Mouse (Mus musculus): Measurements from ENCODE around the gene Angpt4. TPM values are rescaled to one million over a fixed set of nuclear protein-coding genes. Genes with fewer than 3 reads are reported as not detected.

Angpt4 gene
- under 1 TPM; 0.23 to 0.27 TPM for total RNA-seq (2021)
- 0.94 and 1.0 TPM in 2 replicates for polyA plus RNA-seq (2012; rRNA removed)
- long read RNA-seq, partial matches to known transcripts = 0 of 2 reads
- long read RNA-seq, other reads (novel, unspliced or antisense) = 0 of 2 reads

GRCm38 (mm10) chr2:151910919-151911500 is at the start of gene Angpt4:
Angpt4 (plus strand) TSS chr2:151911210.
- Histone ChIP-seq H3K27me3 (ENCODE audit: control insufficient read depth, insufficient read depth, low read length) (no peaks in the 10 kb centered on the region), H3K4me1 (ENCODE audit: control insufficient read depth, insufficient read depth, low read length) (peaks cover 2% of the 10 kb centered on the region; the same call in 1 of the 2 replicates), H3K79me2 (replicated peaks; ENCODE audit: control insufficient read depth, insufficient read depth, low read length) (no peaks in the 10 kb centered on the region), H3K9ac (ENCODE audit: low read depth, low read length) (no peak within 1 kb of the TSS), H3K4me3 (no peak within 1 kb of the TSS), H3K27ac (no peak within 1 kb of the TSS), H3K36me3 (ENCODE audit: control insufficient read depth, insufficient read depth, low read length) (no peaks in the 10 kb centered on the region)
- peak in 1 of 2 experiments; percentile 26 for DNase-seq
- intact Hi-C loops (cut with DNase I) = no loop called here
- WGBS = 43% methylated on average over 12 of the region's 13 CpGs
- no peak for TF ChIP-seq POLR2A (IDR thresholded peaks at IDR 0.05; ENCODE audit: insufficient read depth, low read depth, low read length)
- TF ChIP-seq CTCF (IDR thresholded peaks at IDR 0.05) = no peak
- no peak for TF ChIP-seq EP300 (IDR thresholded peaks at IDR 0.05; ENCODE audit: insufficient read depth, low read depth, low read length)

GRCm38 (mm10) chr2:151862257-151862810 is 48.7 kb upstream of the Angpt4 start:
- no peak overlapping the region for H3K9ac ChIP-seq (ENCODE audit: low read depth, low read length)
- intact Hi-C loops (cut with DNase I) = no loop called here
- 41% methylated on average over 5 of the region's 5 CpGs for WGBS
- H3K79me2 ChIP-seq (replicated peaks; ENCODE audit: control insufficient read depth, insufficient read depth, low read length) = no peaks in the 10 kb centered on the region
- H3K4me3 ChIP-seq = no peak overlapping the region
- no peaks in the 10 kb centered on the region for H3K36me3 ChIP-seq (ENCODE audit: control insufficient read depth, insufficient read depth, low read length)
- no peak for TF ChIP-seq POLR2A (IDR thresholded peaks at IDR 0.05; ENCODE audit: insufficient read depth, low read depth, low read length)
- TF ChIP-seq EP300 (IDR thresholded peaks at IDR 0.05; ENCODE audit: insufficient read depth, low read depth, low read length) = no peak
- TF ChIP-seq CTCF (IDR thresholded peaks at IDR 0.05) = peak; percentile 78
- H3K27me3 ChIP-seq (ENCODE audit: control insufficient read depth, insufficient read depth, low read length) = no peaks in the 10 kb centered on the region
- H3K27ac ChIP-seq = no peak overlapping the region
- no peak for DNase-seq
- H3K4me1 ChIP-seq (ENCODE audit: control insufficient read depth, insufficient read depth, low read length) = no peaks in the 10 kb centered on the region

DNA sequence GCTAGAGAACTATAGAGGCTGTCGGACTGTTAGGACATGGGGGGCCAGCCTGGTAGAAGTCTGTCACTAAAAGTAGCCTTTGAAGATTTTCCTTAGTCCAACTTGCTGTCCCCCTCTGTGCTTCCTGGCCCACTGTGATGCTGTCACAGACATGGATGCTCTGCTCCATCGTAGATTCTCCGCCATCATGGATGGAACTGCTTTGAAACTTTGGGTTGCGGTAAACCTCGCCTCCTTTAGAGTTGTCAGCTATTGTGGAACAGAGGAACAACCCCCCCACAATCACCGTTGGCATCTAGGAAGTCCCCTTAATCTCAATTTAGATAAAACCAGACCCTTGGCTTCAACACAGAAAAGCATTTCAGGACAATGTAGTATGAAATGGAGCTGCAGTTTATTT is 46.1 kb upstream of the Angpt4 start:
- no peak for DNase-seq
- no peaks in the 10 kb centered on the region for H3K36me3 ChIP-seq (ENCODE audit: control insufficient read depth, insufficient read depth, low read length)
- TF ChIP-seq POLR2A (IDR thresholded peaks at IDR 0.05; ENCODE audit: insufficient read depth, low read depth, low read length) = no peak
- TF ChIP-seq EP300 (IDR thresholded peaks at IDR 0.05; ENCODE audit: insufficient read depth, low read depth, low read length) = no peak
- TF ChIP-seq CTCF (IDR thresholded peaks at IDR 0.05) = no peak
- H3K27me3 ChIP-seq (ENCODE audit: control insufficient read depth, insufficient read depth, low read length) = no peaks in the 10 kb centered on the region
- 78% methylated on average over 6 of the region's 6 CpGs for WGBS
- intact Hi-C loops (cut with DNase I) = no loop called here
- H3K4me1 ChIP-seq (ENCODE audit: control insufficient read depth, insufficient read depth, low read length) = no peaks in the 10 kb centered on the region
- no peak overlapping the region for H3K9ac ChIP-seq (ENCODE audit: low read depth, low read length)
- no peaks in the 10 kb centered on the region for H3K79me2 ChIP-seq (replicated peaks; ENCODE audit: control insufficient read depth, insufficient read depth, low read length)
- no peak overlapping the region for H3K4me3 ChIP-seq
- H3K27ac ChIP-seq = no peak overlapping the region

DNA sequence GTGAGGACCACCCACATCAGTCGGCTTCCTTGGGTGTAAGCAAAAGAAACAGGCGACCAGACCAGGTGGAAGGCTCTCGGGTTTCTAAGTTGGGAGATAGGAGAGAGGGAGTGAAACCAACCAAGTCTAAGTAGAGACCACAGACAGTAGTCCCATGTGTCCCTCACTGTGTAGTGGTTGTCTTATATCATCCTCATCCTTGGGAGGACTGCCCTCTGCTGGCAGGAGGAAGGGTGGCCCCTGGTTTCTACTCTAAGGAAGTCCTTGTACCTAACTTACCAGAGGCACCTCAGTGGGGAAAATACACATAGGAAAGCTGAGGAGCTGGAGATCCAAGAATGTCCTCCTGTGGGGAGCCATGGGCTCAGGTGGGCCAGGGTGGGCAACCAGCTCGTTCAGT is 44.5 kb upstream of the Angpt4 start:
- no peaks in the 10 kb centered on the region for H3K4me1 ChIP-seq (ENCODE audit: control insufficient read depth, insufficient read depth, low read length)
- H3K27ac ChIP-seq = no peak overlapping the region
- no peaks in the 10 kb centered on the region for H3K36me3 ChIP-seq (ENCODE audit: control insufficient read depth, insufficient read depth, low read length)
- intact Hi-C loops (cut with DNase I) = loop anchor here (2.0 kb wide), 1 partner anchor 118 kb away; no protein-coding TSS in a partner anchor
- no peaks in the 10 kb centered on the region for H3K27me3 ChIP-seq (ENCODE audit: control insufficient read depth, insufficient read depth, low read length)
- H3K79me2 ChIP-seq (replicated peaks; ENCODE audit: control insufficient read depth, insufficient read depth, low read length) = no peaks in the 10 kb centered on the region
- peak in 1 of 2 experiments; percentile 31 for DNase-seq
- no peak overlapping the region for H3K9ac ChIP-seq (ENCODE audit: low read depth, low read length)
- WGBS = 35% methylated on average over 4 of the region's 4 CpGs
- no peak overlapping the region for H3K4me3 ChIP-seq
- TF ChIP-seq CTCF (IDR thresholded peaks at IDR 0.05) (peak; percentile 65), POLR2A (IDR thresholded peaks at IDR 0.05; ENCODE audit: insufficient read depth, low read depth, low read length) (no peak)

- 78% methylated on average over 8 of the region's 8 CpGs for WGBS
- Histone ChIP-seq H3K27me3 (ENCODE audit: control insufficient read depth, insufficient read depth, low read length) (no peaks in the 10 kb centered on the region), H3K4me1 (ENCODE audit: control insufficient read depth, insufficient read depth, low read length) (no peaks in the 10 kb centered on the region), H3K79me2 (replicated peaks; ENCODE audit: control insufficient read depth, insufficient read depth, low read length) (no peaks in the 10 kb centered on the region), H3K4me3 (no peak overlapping the region), H3K9ac (ENCODE audit: low read depth, low read length) (no peak overlapping the region), H3K36me3 (ENCODE audit: control insufficient read depth, insufficient read depth, low read length) (no peaks in the 10 kb centered on the region), H3K27ac (no peak overlapping the region)
- no peak for DNase-seq
- intact Hi-C loops (cut with DNase I) = no loop called here
- TF ChIP-seq EP300 (IDR thresholded peaks at IDR 0.05; ENCODE audit: insufficient read depth, low read depth, low read length) = no peak
- TF ChIP-seq POLR2A (IDR thresholded peaks at IDR 0.05; ENCODE audit: insufficient read depth, low read depth, low read length) = no peak
- no peak for TF ChIP-seq CTCF (IDR thresholded peaks at IDR 0.05)
Observed at GRCm38 (mm10) chr2:151868196-151868595, 42.8 kb upstream of the Angpt4 start.

GRCm38 (mm10) chr2:151874551-151874950 is 36.5 kb upstream of the Angpt4 start:
- Histone ChIP-seq H3K27ac (no peak overlapping the region), H3K79me2 (replicated peaks; ENCODE audit: control insufficient read depth, insufficient read depth, low read length) (no peaks in the 10 kb centered on the region), H3K4me1 (ENCODE audit: control insufficient read depth, insufficient read depth, low read length) (no peaks in the 10 kb centered on the region; the same call in 1 of the 2 replicates), H3K4me3 (no peak overlapping the region), H3K27me3 (ENCODE audit: control insufficient read depth, insufficient read depth, low read length) (no peaks in the 10 kb centered on the region), H3K36me3 (ENCODE audit: control insufficient read depth, insufficient read depth, low read length) (no peaks in the 10 kb centered on the region), H3K9ac (ENCODE audit: low read depth, low read length) (no peak overlapping the region)
- intact Hi-C loops (cut with DNase I) = no loop called here
- TF ChIP-seq EP300 (IDR thresholded peaks at IDR 0.05; ENCODE audit: insufficient read depth, low read depth, low read length) (no peak), CTCF (IDR thresholded peaks at IDR 0.05) (peak; percentile 55), POLR2A (IDR thresholded peaks at IDR 0.05; ENCODE audit: insufficient read depth, low read depth, low read length) (no peak)
- no peak for DNase-seq

Data from heart, adult 2 months (tissue).